Mouse (Mus musculus) induced T-regulatory cell, adult 2 months (primary cell): ENCODE measurements around the gene Zfp825.
"Not testable (repeated sequence)": the region's sequence is repeated elsewhere in the genome, so short reads cannot be mapped to it uniquely, and the experiment has no call there.

Source experiments
- DNase-seq: peaks from one replicate; pipeline ENCODE4 v3.0.0-alpha.2; 2012; ENCODE audit warnings: low read depth

Gene Zfp825

DNA sequence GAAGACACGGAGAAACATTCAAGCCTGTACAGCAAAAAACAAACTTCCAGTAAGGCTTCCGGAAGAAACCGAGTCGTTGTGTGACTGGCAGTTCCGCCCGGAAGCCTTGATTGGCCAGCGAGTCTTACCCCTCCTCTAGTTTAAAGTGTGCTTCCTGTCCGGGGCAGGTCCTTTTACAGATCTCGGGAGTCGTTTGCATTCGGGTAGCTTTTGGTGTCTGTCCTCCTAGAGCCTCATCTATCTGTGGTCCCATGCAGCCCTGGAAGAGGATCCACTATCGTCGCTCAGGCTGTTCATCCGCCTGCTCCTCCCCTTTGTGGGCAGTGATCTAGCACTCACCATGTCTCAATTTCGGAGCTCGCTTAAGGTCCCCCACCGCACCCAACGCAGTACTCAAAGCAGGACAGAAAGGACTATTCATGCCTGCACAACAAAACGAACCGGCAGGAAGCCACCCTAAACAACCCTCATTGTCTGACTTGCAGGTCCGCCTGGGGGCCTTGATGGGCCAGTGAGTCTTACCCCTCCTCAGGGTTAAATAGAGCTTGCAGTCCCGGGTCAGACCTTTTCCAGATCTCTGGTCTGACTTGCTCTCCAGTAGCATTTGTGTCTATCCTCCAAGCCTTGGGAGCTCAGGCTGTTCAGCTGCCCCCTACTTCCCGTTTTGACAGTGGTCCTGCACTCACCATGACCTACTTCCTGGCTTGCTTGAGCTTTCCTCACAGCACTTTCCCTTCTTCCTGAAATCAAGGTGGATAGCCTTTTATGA, at the start of gene Zfp825:
Zfp825 (minus strand) TSS at position 82 of the 769 bp plus-strand sequence.
- DNase-seq, result peak; percentile 93

GRCm38 (mm10) chr13:74535418-74535817, 41.6 kb upstream of the Zfp825 start:
- not testable (repeated sequence) for DNase-seq

DNA sequence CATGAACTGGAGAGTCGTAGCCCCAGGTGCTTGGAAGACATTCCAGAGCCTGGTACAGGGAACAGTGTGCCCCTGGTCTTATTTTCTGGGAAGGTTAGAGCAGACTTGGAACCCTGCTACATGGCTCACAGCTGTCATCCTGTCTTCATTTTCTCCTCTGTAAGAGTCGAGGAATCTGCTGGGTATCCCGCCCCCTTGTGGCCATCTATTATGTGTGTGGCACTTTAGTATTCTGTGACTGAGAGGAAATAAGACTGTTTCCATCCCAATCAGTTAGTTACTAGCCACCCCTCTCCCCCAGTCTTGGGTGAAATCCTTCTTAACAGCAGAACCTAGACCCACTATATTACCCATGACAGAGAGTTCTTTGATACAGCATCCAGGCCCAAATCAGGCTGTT, 41.1 kb upstream of the Zfp825 start:
- DNase-seq, result peak; percentile 87

DNA sequence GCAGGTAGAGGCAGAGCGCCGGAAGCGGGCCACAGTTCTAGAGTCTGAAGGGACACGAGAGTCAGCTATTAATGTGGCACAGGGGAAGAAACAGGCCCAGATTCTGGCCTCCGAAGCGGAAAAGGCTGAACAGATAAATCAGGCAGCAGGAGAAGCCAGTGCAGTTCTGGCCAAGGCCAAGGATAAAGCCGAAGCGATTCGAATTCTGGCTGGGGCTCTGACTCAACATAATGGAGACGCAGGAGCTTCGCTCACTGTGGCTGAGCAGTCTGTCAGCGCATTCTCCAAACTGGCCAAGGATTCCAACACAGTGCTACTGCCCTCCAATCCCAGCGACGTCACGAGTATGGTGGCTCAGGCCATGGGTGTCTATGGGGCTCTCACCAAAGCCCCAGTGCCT, 40.3 kb upstream of the Zfp825 start:
- no peak for DNase-seq

DNA sequence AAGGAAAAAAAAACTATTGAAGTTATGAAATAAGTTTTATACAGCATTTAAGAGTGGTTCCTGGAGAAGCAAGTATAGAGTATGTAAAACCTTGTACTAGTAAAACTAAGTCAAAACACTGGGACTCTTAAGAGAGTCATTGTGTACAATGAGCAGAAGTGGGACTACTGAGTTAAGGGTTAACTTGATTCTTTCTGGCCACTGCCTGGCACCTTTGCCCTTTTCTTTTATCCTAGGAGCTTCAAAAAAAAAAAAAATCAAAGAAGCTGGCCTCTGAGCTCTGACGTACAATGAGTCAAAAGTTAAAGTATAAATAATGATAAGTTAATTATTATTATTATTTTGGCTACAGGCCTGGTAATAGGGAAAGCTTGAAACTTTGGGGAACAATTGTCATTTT, 37.5 kb upstream of the Zfp825 start:
- not testable (repeated sequence) for DNase-seq

DNA sequence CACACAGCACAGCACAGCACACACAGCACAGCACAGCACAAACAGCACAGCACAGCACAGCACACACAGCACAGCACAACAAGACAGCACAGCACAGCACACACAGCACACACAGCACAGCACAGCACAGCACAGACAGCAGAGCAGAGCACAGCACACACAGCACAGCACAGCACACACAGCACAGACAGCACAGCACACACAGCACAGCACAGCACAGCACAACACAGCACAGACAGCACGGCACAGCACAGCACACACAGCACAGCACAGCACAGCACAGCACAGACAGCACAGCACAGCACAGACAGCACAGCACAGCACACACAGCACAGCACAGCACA, 35.6 kb upstream of the Zfp825 start:
- not testable (repeated sequence) for DNase-seq

DNA sequence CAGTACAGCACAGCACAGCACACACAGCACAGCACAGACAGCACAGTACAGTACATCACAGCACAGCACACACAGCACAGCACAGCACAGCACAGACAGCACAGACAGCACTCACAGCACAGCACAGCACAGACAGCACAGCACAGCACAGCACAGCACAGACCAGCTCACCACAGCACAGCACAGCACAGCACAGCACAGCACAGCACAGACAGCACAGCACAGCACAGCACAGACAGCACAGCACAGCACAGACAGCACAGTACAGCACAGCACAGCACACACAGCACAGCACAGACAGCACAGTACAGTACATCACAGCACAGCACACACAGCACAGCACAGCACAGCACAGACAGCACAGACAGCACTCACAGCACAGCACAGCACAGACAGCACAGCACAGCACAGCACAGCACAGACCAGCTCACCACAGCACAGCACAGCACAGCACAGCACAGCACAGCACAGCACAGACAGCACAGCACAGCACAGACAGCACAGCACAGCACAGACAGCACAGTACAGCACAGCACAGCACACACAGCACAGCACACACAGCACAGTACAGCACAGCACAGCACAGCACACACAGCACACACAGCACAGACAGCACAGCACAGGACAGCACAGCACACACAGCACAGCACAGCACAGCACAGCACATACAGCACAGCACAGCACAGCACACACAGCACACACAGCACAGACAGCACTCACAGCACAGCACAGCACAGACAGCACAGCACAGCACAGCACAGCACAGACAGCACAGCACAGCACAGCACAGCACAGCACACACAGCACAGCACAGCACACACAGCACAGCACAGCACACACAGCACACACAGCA, 35.0 kb upstream of the Zfp825 start:
- not testable (repeated sequence) for DNase-seq

DNA sequence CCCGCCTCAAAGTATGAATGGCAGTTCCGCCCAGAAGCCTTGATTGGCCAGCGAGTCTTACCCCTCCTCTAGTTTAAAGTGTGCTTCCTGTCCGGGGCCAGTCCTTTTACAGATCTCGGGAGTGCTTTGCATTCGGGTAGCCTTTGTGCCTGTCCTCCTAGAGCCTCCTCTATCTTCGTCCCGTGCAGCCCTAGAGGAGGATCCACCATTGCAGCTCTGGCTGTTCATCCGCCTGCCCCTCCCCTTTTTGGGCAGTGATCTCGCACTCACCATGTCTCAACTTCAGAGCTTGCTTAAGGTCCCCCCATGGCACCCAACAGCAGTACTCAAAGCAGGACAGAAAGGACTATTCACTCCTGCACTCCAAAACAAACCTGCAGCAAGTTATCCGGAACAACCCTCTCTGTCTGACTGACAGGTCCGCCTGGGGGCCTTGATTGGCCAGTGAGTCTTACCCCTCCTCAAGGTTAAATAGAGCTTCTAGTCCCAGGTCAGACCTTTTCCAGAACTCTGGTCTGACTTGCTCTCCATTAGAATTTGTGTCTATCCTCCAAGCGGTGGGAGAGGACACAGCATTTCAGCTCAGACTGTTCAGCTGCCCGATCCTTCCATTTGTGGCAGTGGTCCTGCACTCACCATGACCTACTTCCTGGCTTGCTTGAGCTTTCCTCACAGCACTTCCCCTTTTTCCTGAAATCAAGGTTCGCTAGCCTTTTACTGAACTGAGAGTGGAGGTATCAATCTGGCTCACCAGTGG, 28.9 kb upstream of the Zfp825 start:
- DNase-seq, result peak; percentile 89

DNA sequence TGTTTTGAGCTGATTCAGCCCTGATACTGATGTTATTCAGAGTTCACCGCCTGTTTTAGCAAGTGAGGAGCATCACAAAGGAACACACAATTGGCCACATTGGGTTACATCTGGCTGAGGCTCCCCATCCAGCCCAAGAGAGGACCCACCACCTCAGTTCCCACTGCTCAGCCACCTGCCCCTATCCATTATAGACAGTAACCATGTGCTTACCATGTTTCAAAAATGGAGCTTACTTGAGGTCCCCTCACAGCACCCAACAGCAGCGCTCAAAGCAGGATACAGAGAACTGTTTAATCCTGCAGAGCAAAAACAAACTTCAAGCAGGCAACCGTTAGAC, 28.3 kb upstream of the Zfp825 start:
- DNase-seq, result not testable (repeated sequence)

- DNase-seq, result not testable (repeated sequence)
Observed at GRCm38 (mm10) chr13:74507981-74508380, 14.2 kb upstream of the Zfp825 start.

- not testable (repeated sequence) for DNase-seq
Observed at GRCm38 (mm10) chr13:74502851-74503250, 9.1 kb upstream of the Zfp825 start.

DNA sequence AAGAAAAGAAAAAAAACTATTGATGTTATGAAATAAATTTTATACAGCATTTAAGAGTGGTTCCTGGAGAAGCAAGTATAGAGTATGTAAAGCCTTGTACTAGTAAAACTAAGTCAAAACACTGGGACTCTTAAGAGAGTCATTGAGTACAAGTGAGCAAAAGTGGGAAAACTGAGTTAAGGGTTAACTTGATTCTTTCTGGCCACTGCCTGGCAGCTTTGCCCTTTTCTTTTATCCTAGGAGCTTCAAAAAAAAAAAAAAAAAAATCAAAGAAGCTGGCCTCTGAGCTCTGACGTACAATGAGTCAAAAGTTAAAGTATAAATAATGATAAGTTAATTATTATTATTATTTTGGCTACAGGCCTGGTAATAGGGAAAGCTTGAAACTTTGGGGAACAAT, 5.9 kb upstream of the Zfp825 start:
- DNase-seq, result not testable (repeated sequence)

DNA sequence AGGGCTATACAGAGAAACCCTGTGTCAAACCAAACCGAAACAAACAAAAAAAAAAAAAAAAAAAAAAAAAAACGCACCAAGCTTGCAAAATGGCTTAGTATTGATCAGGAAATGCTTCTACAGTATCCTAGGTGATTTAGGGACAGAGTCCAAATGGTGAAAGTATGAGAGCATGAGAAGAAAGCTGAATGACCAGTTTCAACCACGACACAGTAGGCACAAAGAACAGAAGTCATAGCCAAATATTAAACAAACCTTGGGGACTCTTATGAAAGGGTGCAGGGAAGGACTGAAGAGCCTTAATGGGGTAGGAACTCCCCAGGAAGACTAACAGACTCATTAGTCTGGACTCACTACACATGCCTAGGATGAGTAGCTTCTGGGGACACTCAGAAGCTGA, 9.5 kb downstream of the Zfp825 start:
- DNase-seq, result not testable (repeated sequence)

DNA sequence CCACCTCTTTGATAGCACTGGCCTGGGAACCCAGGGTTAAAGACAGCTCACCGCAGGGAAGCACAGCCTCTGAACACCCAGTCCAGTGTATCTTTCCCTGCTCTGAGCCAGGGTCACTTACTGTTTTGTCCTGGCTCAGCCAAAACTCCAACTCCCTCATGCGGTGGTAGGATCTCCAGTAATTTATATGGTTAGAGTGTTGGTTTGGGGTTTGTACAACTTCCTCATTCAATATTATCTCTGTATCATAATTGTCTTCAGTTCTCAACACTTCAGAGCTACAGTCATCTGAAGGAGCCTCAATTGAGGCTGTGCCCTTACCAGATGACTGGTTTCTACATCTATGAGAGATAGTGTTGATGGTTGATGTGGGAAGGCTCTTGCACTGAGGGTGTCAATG, 22.3 kb downstream of the Zfp825 start:
- DNase-seq, result not testable (repeated sequence)

- peak; percentile 89 for DNase-seq
Observed at GRCm38 (mm10) chr13:74462699-74463385, 30.9 kb downstream of the Zfp825 start.

DNA sequence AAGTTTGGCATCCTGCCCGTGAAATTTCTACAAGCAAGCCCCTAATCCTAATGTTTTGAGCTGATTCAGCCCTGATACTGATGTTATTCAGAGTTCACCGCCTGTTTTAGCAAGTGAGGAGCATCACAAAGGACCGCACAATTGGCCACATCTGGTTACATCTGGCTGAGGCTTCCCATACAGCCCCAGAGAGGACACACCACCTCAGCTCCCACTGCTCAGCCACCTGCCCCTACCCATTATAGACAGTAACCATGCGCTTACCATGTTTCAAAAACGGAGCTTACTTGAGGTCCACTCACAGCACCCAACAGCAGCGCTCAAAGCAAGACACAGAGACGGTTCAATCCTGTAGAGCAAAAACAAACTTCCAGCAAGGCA, 31.5 kb downstream of the Zfp825 start:
- not testable (repeated sequence) for DNase-seq

DNA sequence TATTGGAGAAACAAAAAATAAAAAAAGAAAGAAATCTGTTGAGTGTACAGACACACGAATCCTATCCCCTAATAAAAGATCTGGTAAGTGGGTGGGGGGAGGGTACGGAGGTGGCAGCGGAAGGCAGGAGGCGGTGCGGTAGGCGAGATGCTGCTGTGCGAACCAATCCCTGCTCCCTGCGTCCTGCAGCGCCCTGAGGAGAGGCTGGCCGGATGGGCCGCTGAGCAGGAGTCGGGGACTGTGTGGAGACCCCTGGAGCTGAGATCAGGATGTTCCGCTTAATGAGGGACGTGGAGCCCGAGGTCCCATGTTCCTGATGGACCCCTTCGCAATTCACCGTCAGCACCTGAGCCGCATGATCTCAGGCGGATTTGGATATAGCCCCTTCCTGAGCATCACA, 53.9 kb downstream of the Zfp825 start:
- no peak for DNase-seq
